Mouse (Mus musculus) monocyte, adult 2 months (primary cell): Measurements from ENCODE around the gene Plxna3.
A peak's percentile ranks its signal among the peaks of the same experiment; 100 is the strongest.

ENCODE experiments used
- DNase-seq, 2 experiments: peaks; one replicate each; pipeline ENCODE4 v3.0.0; 2022; ENCODE audit warnings: low spot score in 2 of 2, low read depth in 1 of 2

The Plxna3 gene

DNA sequence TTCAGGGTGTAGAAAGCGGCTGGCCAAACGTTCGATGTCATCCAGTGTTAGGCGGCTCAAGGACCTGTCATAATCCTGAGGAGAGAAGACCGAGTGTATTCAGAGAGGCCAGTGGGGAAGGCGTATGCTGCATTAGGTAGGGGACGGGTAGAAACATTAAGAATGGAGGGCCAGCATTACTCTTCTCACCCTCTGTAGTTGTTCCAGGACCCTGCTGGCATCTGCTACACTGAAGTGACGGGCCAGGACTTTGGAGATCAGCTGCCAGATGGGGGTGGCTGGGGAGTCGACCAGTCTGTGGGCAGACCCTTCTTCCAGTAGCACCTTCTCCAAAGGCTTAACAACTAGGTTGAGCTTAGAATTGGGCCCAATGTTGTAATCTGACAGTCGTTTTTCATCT lies 38.6 kb downstream of the Plxna3 start:
- no peak for DNase-seq

DNA sequence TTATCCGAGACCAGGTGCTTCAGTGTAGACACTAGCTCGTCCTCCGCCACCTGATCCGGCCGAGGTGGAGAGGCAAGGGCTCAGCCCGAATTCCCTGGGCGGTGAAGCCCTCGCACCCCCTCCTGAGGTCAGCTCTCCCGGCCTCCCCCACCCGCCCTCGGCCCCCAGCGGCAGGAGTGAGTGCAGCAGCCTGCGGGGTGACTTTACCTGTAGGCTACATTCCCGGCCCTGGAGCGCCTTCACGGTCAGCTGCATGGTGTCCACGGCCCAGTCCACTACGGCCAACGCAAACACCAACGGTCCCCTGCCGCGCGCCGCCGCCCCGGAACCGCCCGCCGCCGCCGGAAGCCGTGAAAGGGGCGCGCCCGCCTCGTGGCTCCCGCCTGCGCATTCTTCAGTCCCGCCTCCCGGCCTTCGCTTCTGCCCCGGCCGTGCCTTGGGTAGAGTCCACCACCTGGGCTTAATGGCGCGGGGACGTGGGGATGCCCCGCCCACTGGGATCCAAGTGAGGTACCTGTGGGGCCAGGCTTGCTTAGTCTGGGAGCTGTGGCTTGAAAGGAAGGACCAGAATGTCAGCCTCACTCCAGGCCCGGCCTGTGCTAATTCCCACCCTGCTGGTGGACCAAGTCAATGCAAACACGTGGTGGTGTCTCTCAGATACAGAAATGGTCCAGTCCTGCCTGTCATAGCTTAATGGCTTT lies 39.5 kb downstream of the Plxna3 start:
- DNase-seq: peak; percentile 9 to 50

DNA sequence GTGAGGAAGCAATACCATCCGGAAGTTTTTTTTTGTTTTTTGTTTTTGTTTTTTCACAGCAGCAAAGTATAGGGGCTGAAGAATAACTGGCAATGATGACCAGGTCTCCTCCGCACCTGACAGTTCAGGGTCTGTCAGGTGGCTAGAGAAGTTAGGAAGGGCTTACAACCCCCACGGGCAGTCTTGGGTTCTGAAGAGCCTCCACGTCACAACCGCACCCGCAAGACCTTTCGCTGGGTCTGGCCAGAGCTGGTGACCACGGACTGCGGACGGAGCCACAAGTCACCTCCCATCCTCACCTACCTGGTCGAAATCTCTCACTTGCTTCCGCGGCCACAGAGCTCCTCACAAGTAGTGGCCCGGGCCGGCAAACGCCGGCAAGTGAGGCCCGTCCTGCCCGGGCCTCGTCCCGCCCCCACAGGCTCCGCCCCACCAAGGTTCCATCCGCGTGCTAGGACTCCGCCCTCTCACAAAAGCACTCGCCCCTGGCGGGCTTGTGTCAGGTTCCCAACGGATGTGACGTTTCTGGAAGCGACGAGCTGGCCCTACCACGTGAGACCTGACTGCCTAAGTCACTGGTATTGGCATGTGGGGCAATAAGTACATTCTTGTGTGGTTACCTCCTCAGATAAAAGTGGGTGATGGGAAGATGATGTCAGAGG lies 44.2 kb downstream of the Plxna3 start, which contains the start of the genes Ubl4a and Slc10a3:
TSS of gene Ubl4a (minus strand) at position 331 of the 662 bp plus-strand sequence.
TSS of gene Slc10a3 (minus strand) at position 462 of the 662 bp plus-strand sequence.
- peak; percentile 67 to 83 for DNase-seq

DNA sequence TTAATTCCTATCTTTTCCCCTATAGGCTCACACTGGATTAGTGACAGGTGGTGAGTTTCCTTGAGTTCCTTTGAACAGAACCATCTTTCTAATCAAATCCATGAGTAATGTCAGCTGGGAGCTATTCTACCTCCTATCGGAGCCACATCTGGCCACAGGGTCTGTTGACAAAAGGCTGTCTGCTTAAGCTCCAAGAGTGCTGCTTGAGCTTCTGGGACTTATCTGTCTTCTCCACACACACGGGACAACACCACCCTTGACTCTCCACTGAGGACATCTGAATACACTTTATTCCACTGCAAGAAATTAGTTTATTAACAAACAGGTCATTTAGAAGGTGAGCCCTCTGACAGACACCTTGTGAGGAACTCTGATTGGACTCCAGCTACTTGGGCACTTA lies 55.6 kb downstream of the Plxna3 start:
- DNase-seq: no peak

DNA sequence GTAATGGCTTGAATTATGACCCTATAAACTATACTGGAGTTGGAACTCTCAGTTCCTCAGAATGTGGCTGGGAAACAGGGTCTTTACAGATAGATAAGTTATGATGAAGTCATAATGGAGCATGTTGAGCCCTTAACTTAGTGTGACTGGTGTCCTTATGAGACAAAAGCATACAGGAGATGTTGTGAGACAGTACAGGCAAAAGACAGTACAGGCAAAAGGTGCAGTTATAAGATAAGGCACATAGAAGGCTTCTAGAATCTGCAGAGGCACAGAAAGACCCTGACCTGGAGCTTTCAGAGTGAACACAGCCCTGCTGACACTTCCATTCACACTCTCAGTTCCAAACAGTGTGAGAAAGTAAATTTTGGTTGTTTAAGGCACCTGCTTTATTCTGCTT lies 59.3 kb downstream of the Plxna3 start:
- DNase-seq: no peak

DNA sequence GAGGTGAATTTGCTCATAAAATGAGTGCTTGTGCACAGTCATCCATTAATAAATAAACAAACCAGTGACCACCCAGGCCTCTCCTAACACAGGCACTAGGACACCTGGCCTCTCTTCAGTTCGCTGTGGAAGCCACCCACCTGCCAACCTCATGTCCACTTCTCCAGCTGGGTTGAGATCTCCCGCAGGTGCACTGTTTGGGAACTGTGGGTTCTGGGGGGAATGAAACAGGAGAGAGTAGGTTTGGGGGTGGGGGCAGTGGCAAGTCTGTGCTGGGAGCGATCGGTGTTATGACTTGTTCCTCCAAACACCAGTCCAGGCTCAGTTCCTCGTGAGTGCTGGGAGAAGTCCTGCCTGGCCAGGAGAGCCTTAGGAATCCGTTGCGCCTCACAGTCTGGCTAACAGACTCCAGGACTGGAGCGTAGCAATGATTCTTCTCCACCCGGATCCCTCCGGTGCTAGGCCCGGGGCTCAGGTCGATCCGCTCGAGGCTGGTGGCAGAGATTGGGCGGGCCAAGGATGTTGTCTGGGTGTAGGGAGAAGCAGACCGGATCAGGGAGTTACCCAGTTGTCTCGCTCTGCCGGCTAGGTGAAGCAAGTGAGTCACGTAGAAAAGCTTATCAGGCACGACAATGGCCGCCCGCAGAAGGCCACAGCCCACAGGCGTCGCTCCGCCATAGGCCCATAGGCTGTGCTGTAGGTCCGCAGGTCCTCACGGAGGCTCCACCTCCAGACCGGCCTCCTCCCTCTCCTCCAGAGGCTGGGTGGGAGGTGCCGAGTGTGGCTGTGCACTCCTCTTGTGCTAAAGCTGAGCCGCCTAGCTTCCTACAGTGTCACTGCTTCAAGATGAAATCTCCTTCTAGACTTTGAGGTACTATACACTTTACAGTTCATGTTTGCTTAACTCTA lies 63.9 kb downstream of the Plxna3 start, which contains the start of the genes Fam3a and Ikbkg:
TSS of gene Fam3a (minus strand) at position 738 of the 909 bp plus-strand sequence.
TSS of gene Ikbkg (plus strand) at position 756 of the 909 bp plus-strand sequence.
- DNase-seq: peak; percentile 68 to 71
